8 mouse cellular contexts compared by ENCODE assay signal in genomic region chr7:30588676-30589434, GRCm38 (mm10). TPM values are rescaled to one million over a fixed set of nuclear protein-coding genes. Genes with fewer than 3 reads are reported as not detected.
DNase-seq lines count a peak whose midpoint lies in the region; ATAC-seq lines count a peak whose summit lies in the region.

Gene Kmt2b, minus strand, starts transcription at chr7:30588726.

- H3K36me3 ChIP-seq in lung, embryonic 16.5 days (ENCODE audit: control insufficient read depth, insufficient read depth, low read length): peaks cover 17% of the 10 kb centered on the region

- ATAC-seq in hematopoietic stem cell, adult 5-6 weeks (replicated peaks in 1 of 2; ENCODE audit: insufficient read depth in 1 of 2, low FRiP score in 2 of 2, low TSS enrichment in 1 of 2, low read depth in 1 of 2, poor library complexity in 2 of 2, severe bottlenecking in 2 of 2): peak; percentile 84
- peak; percentile 95 for ATAC-seq in lung, embryonic 16.5 days (ENCODE audit: low read depth)

- no peaks in the 10 kb centered on the region for H3K27me3 ChIP-seq in lung, embryonic 16.5 days (ENCODE audit: control insufficient read depth, insufficient read depth, low read depth, low read length)

- H3K4me3 ChIP-seq in lung, embryonic 16.5 days (ENCODE audit: low read length): peak within 1 kb of the TSS; percentile 94

- no peaks in the 10 kb centered on the region for H3K9me3 ChIP-seq in lung, embryonic 16.5 days (ENCODE audit: control insufficient read depth, low read length)

- H3K9ac ChIP-seq in lung, embryonic 16.5 days (ENCODE audit: low read length): peak within 1 kb of the TSS; percentile 99

- H3K4me1 ChIP-seq in lung, embryonic 16.5 days (replicated peaks; ENCODE audit: control insufficient read depth, insufficient read depth, low read length): peaks cover 20% of the 10 kb centered on the region

- peak within 1 kb of the TSS; percentile 81 for H3K4me2 ChIP-seq in lung, embryonic 16.5 days (ENCODE audit: low read depth, low read length)

- peak within 1 kb of the TSS; percentile 96 for H3K27ac ChIP-seq in lung, embryonic 16.5 days (ENCODE audit: low read length)

- peak; percentile 92 for DNase-seq in MEL-GATA-1-ER (ENCODE audit: extremely low read depth, low read depth)
- DNase-seq in cerebellum, adult 8-10 months: peak; percentile 96
- DNase-seq in forelimb bud, embryonic 11.5 days (ENCODE audit: low read depth, low spot score): peak; percentile 98
- peak; percentile 88 for DNase-seq in layer of hippocampus, adult 9-10 months (ENCODE audit: low spot score)
- peak; percentile 89 for DNase-seq in ovary, postnatal 10 days (ENCODE audit: low spot score)
- DNase-seq in thymus, postnatal 10 days (ENCODE audit: low spot score in 2 of 2): peak; percentile 86 to 91

- under 1% methylated on average over 54 of the region's 68 CpGs for WGBS in lung, embryonic 16.5 days

RNA-seq across cellular contexts. Expression of gene Kmt2b, which starts in this region (rescaled TPM):
- total RNA-seq in hematopoietic stem cell, adult 5-6 weeks (2017): 18.7 and 26.5 TPM in 2 replicates
- 8.7 and 10.0 TPM in 2 replicates for polyA plus RNA-seq in lung, embryonic 16.5 days (2015; fragmentation: Nextera tagmentation; extraction: Ambion mirVana)

Comparison
In these comparisons a context has a peak if more than half of its experiments do, and no peak if none do; other contexts are left out.
1. Peak in every context shown above with its lines: DNase-seq, ATAC-seq, H3K4me3 ChIP-seq and H3K27ac ChIP-seq.